8 mouse cellular contexts compared by ENCODE assay signal in genomic region chr3:20058197-20058541, GRCm38 (mm10). TPM values are rescaled to one million over a fixed set of nuclear protein-coding genes. Genes with fewer than 3 reads are reported as not detected.
DNase-seq lines count a peak whose midpoint lies in the region; ATAC-seq and TF ChIP-seq lines count a peak whose summit lies in the region.

No protein-coding gene starts in this region.

- 0% methylated on average over 7 of the region's 9 CpGs for WGBS in kidney, embryonic 15.5 days
- WGBS in forebrain, postnatal 0 days: 0% methylated on average over 7 of the region's 9 CpGs
- WGBS in midbrain, embryonic 12.5 days: 0% methylated on average over 6 of the region's 9 CpGs

- H3K4me3 ChIP-seq in kidney, embryonic 15.5 days (replicated peaks): peak overlapping the region; percentile 91
- peak overlapping the region; percentile 83 for H3K4me3 ChIP-seq in forebrain, postnatal 0 days (ENCODE audit: low read depth, low read length)
- H3K4me3 ChIP-seq in midbrain, embryonic 12.5 days: peak overlapping the region; percentile 82

- peaks cover 13% of the 10 kb centered on the region for H3K36me3 ChIP-seq in kidney, embryonic 15.5 days
- peaks cover 5% of the 10 kb centered on the region; the same call in 1 of the 2 replicates for H3K36me3 ChIP-seq in forebrain, postnatal 0 days (ENCODE audit: insufficient read depth)
- H3K36me3 ChIP-seq in midbrain, embryonic 12.5 days: 0 out of 2 replicates have a peak, but pooled peaks cover 6% of the 10 kb centered on the region

- DNase-seq in kidney, postnatal 14 days: no peak
- no peak for DNase-seq in Patski (ENCODE audit: low read depth, low spot score)
- DNase-seq in forebrain, postnatal 0 days: peak; percentile 49
- DNase-seq in thymus, postnatal 25 days: no peak
- no peak for DNase-seq in left cerebral cortex, adult 18-20 months (ENCODE audit: low spot score in 2 of 2)

- peaks cover 10% of the 10 kb centered on the region for H3K4me1 ChIP-seq in kidney, embryonic 15.5 days
- peaks cover 5% of the 10 kb centered on the region; the same call in 1 of the 2 replicates for H3K4me1 ChIP-seq in forebrain, postnatal 0 days (ENCODE audit: insufficient read depth)
- H3K4me1 ChIP-seq in midbrain, embryonic 12.5 days: peaks cover 4% of the 10 kb centered on the region; the same call in 1 of the 2 replicates

- H3K9ac ChIP-seq in kidney, embryonic 15.5 days: peak overlapping the region; percentile 29
- H3K9ac ChIP-seq in forebrain, postnatal 0 days: peak overlapping the region; percentile 81
- H3K9ac ChIP-seq in midbrain, embryonic 12.5 days (replicated peaks): peak overlapping the region; percentile 65

- H3K4me2 ChIP-seq in kidney, embryonic 15.5 days: peak overlapping the region; percentile 64
- peak overlapping the region; percentile 54 for H3K4me2 ChIP-seq in forebrain, postnatal 0 days (ENCODE audit: low read depth)
- H3K4me2 ChIP-seq in midbrain, embryonic 12.5 days (replicated peaks): peak overlapping the region; percentile 61

- POLR2A ChIA-PET in Patski (lab: Charles Lee): no interaction called here

- H3K9me3 ChIP-seq in kidney, embryonic 15.5 days (replicated peaks): no peaks in the 10 kb centered on the region
- H3K9me3 ChIP-seq in forebrain, postnatal 0 days (ENCODE audit: low read length): no peaks in the 10 kb centered on the region
- H3K9me3 ChIP-seq in midbrain, embryonic 12.5 days: no peaks in the 10 kb centered on the region

- in situ Hi-C loops in Patski (cut with MboI; ENCODE audit: low pct_unique_long_range_greater_than_20kb): no loop called here

- CTCF ChIA-PET in Patski (lab: Charles Lee): interaction anchor here (1.0 to 2.2 kb wide), 5 partner anchors 17 to 163 kb away, joined by 3 to 6 read pairs (median 5); no protein-coding TSS in a partner anchor

- no peaks in the 10 kb centered on the region for H3K27me3 ChIP-seq in kidney, embryonic 15.5 days
- no peaks in the 10 kb centered on the region for H3K27me3 ChIP-seq in Patski
- H3K27me3 ChIP-seq in forebrain, postnatal 0 days (ENCODE audit: insufficient read depth, low read length): no peaks in the 10 kb centered on the region
- no peaks in the 10 kb centered on the region for H3K27me3 ChIP-seq in midbrain, embryonic 12.5 days

- H3K27ac ChIP-seq in kidney, embryonic 15.5 days: no peak overlapping the region
- H3K27ac ChIP-seq in forebrain, postnatal 0 days (ENCODE audit: low read depth, low read length): peak overlapping the region; percentile 89
- H3K27ac ChIP-seq in midbrain, embryonic 12.5 days (replicated peaks): peak overlapping the region; percentile 80

- TF ChIP-seq CTCF in Patski (IDR thresholded peaks at IDR 0.05): no peak
- TF ChIP-seq CTCF in forebrain, postnatal 0 days (IDR thresholded peaks at IDR 0.05; ENCODE audit: low read depth): no peak

- no peak for ATAC-seq in kidney, embryonic 15.5 days (replicated peaks; ENCODE audit: low FRiP score)
- peak; percentile 5 for ATAC-seq in Patski
- peak; percentile 46 for ATAC-seq in forebrain, postnatal 0 days
- no peak for ATAC-seq in midbrain, embryonic 12.5 days (ENCODE audit: low FRiP score, low read depth)
- ATAC-seq in monocyte, adult 5-6 weeks (replicated peaks; ENCODE audit: insufficient number of reproducible peaks, low FRiP score, low TSS enrichment, poor library complexity, severe bottlenecking): no peak

RNA-seq across cellular contexts. Expression of gene Hltf, which starts 0.6 kb away (rescaled TPM):
- 17.7 and 18.3 TPM in 2 replicates for polyA plus RNA-seq in kidney, embryonic 15.5 days (2015; fragmentation: Nextera tagmentation; extraction: Ambion mirVana)
- polyA plus RNA-seq in Patski (2021): 23.4 TPM
- total RNA-seq in forebrain, postnatal 0 days (2014; rRNA removed): 16.2 and 18.2 TPM in 2 replicates
- 8.0 and 8.8 TPM in 2 replicates for polyA plus RNA-seq in forebrain, postnatal 0 days (2015; fragmentation: Nextera tagmentation; extraction: Ambion mirVana)
- 23.1 and 26.0 TPM in 2 replicates for polyA plus RNA-seq in midbrain, embryonic 12.5 days (2016; fragmentation: Nextera tagmentation; extraction: Ambion mirVana)
- total RNA-seq in left cerebral cortex, adult 18-20 months (2021): 10 to 100 TPM; 21.6 to 26.0 TPM
- 47.1 to 92.7 TPM (median 58.3 TPM) in 3 replicates for total RNA-seq in monocyte, adult 5-6 weeks (2017)

RNA-seq across cellular contexts. Expression of gene Hps3, which starts 23.1 kb away (rescaled TPM):
- polyA plus RNA-seq in kidney, embryonic 15.5 days (2015; fragmentation: Nextera tagmentation; extraction: Ambion mirVana): 10.1 and 12.2 TPM in 2 replicates
- 20.6 TPM for polyA plus RNA-seq in Patski (2021)
- 19.7 and 20.7 TPM in 2 replicates for total RNA-seq in forebrain, postnatal 0 days (2014; rRNA removed)
- 6.2 and 10.6 TPM in 2 replicates for polyA plus RNA-seq in forebrain, postnatal 0 days (2015; fragmentation: Nextera tagmentation; extraction: Ambion mirVana)
- 13.0 and 13.8 TPM in 2 replicates for polyA plus RNA-seq in midbrain, embryonic 12.5 days (2016; fragmentation: Nextera tagmentation; extraction: Ambion mirVana)
- total RNA-seq in left cerebral cortex, adult 18-20 months (2021): 10 to 100 TPM; 13.0 to 16.4 TPM
- 122 to 144 TPM (median 129 TPM) in 3 replicates for total RNA-seq in monocyte, adult 5-6 weeks (2017)

Comparison
In these comparisons a context has a peak if more than half of its experiments do, and no peak if none do; other contexts are left out.
1. ATAC-seq: peak in Patski (single experiment) and forebrain, postnatal 0 days (single experiment); none in kidney, embryonic 15.5 days (single experiment), midbrain, embryonic 12.5 days (single experiment) and monocyte, adult 5-6 weeks (single experiment).
2. H3K9ac ChIP-seq: peak in every context shown above with its lines; median percentile 81 in forebrain, postnatal 0 days; 65 in midbrain, embryonic 12.5 days; 29 in kidney, embryonic 15.5 days.
3. Peak in every context shown above with its lines, with median percentiles within 50 percentile points of each other: H3K4me2 ChIP-seq and H3K4me3 ChIP-seq.